Mouse (Mus musculus) stomach, embryonic 15.5 days (tissue): Measurements from ENCODE around the gene Zfp827. TPM values are rescaled to one million over a fixed set of nuclear protein-coding genes. Genes with fewer than 3 reads are reported as not detected.

Source experiments
- ATAC-seq: fragments of 200-750 bp; cut with Nextera tagmentation; 2 replicates; pipeline ENCODE4 v1.8.0; 2017; ENCODE audit warnings: low read depth, moderate number of reproducible peaks, moderate TSS enrichment; ENCODE audit not compliant: insufficient read depth, low FRiP score
- H3K27ac ChIP-seq: fragments of 300-500 bp; sonication (generic); 2 replicates; pipeline ENCODE4 v1.5.1; 2015; ENCODE audit warnings: mild to moderate bottlenecking, inconsistent platforms
- H3K27me3 ChIP-seq: fragments of 300-500 bp; sonication (generic); replicated peaks from 2 replicates; pipeline ENCODE4 v1.6.1; 2015; ENCODE audit warnings: inconsistent platforms
- H3K36me3 ChIP-seq: fragments of 300-500 bp; sonication (generic); 2 replicates; pipeline ENCODE4 v1.6.1; 2015; ENCODE audit warnings: inconsistent platforms
- H3K4me1 ChIP-seq: fragments of 300-500 bp; sonication (generic); 2 replicates; pipeline ENCODE4 v1.6.1; 2015; ENCODE audit warnings: inconsistent platforms
- H3K4me2 ChIP-seq: fragments of 300-500 bp; sonication (generic); 2 replicates; pipeline ENCODE4 v1.6.1; 2015; ENCODE audit warnings: mild to moderate bottlenecking, inconsistent platforms
- H3K4me3 ChIP-seq: fragments of 300-500 bp; sonication (generic); replicated peaks from 2 replicates; pipeline ENCODE4 v1.5.1; 2015; ENCODE audit warnings: inconsistent platforms
- H3K9ac ChIP-seq: fragments of 300-500 bp; sonication (generic); 2 replicates; pipeline ENCODE4 v1.6.1; 2015; ENCODE audit warnings: inconsistent platforms
- H3K9me3 ChIP-seq: fragments of 300-500 bp; sonication (generic); 2 replicates; pipeline ENCODE4 v1.6.1; 2016; ENCODE audit warnings: inconsistent platforms
- WGBS: fragments of 180-500 bp; shearing (Covaris S2); methylation state at CpG from one replicate; pipeline ENCODE4 v1.1.7; 2015; 5-methylcytosine and 5-hydroxymethylcytosine counted together
- polyA plus RNA-seq: library from polyadenylated mRNA; unstranded; fragments of >200 nt; fragmentation: Nextera tagmentation; extraction: Ambion mirVana; gene quantifications from 2 replicates; pipeline ENCODE4 v1.2.1, GENCODE M21; 2015

Zfp827 gene
- polyA plus RNA-seq, 1 experiment from 2014 or later, result 7.7 TPM

DNA sequence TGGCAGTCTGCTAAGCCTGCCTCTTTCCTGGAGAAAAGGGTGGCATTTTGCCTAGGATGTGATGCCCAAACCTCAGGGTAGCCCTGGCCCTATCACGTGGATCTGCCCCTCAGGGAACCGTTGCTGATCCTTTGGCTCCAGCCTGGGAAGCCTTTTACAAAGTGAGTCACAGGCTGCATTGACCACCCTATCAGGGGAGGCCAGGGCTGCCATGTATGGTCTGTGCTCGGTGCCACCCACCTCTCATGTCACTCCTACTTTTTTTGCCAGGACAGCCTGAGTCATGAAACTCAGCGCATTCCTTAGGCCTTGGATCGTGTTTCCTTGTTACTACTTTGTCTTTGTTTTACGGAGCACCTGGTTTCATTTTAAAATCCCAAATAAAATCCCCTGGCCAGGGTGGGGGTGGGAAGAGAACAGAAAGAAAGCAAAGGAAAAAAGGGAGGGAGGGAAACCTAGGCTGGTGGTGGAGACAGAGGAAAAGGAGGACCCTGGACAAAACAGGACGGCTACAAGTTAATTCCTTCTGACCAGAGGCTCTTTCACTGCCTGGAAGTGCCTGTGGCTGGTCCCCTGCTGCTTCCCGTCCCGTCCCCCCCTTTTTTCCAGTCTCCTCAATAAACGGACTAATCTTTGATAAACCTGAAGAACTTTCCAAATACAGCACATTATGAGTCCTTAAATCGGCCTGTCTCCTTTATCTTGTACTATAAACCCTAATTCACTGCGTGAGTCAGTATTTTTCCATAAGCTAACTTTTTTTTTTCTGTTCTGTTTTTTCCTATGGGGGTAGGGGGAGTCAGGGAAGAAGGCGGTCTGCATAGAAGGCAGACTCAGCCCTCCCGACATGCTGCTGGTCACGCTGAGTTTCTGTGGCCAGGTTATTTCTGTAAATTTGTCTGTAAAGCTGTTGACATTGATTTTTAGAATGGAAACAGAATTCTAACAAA is 180.7 kb downstream of the Zfp827 start:
- peak overlapping the region; percentile 34; the same call in 1 of the 2 replicates for H3K4me3 ChIP-seq
- H3K4me2 ChIP-seq, result peak overlapping the region; percentile 67
- peak overlapping the region; percentile 92 for H3K27ac ChIP-seq
- H3K9ac ChIP-seq, result no peak overlapping the region
- ATAC-seq, result peak; percentile 67; the same call in 1 of the 2 replicates
- WGBS, result 16% methylated on average over 15 of the region's 15 CpGs
- peaks cover 11% of the 10 kb centered on the region for H3K4me1 ChIP-seq
- no peaks in the 10 kb centered on the region for H3K36me3 ChIP-seq
- no peaks in the 10 kb centered on the region for H3K9me3 ChIP-seq
- H3K27me3 ChIP-seq, result no peaks in the 10 kb centered on the region

- Histone ChIP-seq H3K9me3 (no peaks in the 10 kb centered on the region), H3K9ac (peak overlapping the region; percentile 30; the same call in 1 of the 2 replicates), H3K36me3 (no peaks in the 10 kb centered on the region), H3K4me3 (peak overlapping the region; percentile 34), H3K27ac (peak overlapping the region; percentile 92), H3K4me1 (peaks cover 11% of the 10 kb centered on the region), H3K4me2 (peak overlapping the region; percentile 67), H3K27me3 (no peaks in the 10 kb centered on the region)
- ATAC-seq, result peak; percentile 71
- WGBS, result 6% methylated on average over 27 of the region's 27 CpGs
These were observed 181.6 kb downstream of the Zfp827 start for GRCm38 (mm10) chr8:79209641-79210358.

DNA sequence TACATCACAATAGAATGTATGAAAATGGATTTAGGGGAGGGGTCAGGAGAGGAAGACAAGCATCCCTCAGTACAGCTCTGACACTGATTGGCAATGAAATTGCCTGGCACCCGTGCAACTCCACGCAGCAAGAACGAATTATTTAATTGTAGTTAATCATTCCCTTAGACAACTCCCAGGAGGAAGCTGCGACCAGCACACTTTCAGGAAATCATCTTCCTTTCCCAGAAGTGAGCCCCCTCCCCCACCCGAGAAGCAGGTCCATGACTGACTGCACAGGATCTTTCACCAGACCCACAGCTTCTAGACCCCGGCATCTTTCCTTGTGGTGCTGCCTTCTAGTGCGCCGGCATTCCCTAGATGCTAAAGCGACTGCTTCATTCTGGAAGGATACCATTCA is 183.4 kb downstream of the Zfp827 start:
- Histone ChIP-seq H3K27ac (no peak overlapping the region), H3K4me1 (peaks cover 11% of the 10 kb centered on the region), H3K36me3 (no peaks in the 10 kb centered on the region), H3K4me3 (no peak overlapping the region), H3K27me3 (no peaks in the 10 kb centered on the region), H3K4me2 (no peak overlapping the region), H3K9ac (no peak overlapping the region), H3K9me3 (no peaks in the 10 kb centered on the region)
- 68% methylated on average over 9 of the region's 9 CpGs for WGBS
- no peak for ATAC-seq

DNA sequence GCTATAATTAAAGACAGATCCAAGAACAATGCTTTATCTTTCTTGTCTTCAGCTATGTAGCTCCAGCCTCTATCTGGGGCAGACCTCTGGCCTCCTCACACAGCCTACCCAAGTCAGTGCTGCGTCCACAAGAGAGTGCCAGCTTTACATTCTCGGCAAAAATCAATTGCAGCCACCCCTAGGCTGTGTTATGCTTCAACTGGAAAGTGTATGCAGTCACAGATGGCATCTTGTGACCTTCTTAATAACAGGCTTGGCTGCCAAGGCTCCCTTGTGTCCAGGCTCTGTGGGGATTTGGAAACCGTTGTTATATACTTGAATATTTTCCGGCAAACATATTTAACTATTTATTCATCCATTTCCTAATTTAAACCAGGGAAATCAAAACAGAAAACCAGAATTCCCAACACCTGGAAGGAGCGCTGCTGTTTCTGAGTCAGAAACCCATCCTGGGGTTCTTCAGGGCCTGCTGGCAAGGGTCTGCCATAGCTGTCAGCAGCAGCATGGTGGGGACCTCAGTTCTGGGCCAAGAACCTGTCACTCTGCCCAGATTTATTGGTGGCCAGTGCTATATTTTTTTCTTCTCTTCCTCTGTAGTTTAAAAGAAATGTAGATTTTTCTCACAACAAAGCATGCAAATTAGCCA is 194.0 kb downstream of the Zfp827 start:
- Histone ChIP-seq H3K4me1 (no peaks in the 10 kb centered on the region), H3K27ac (no peak overlapping the region), H3K36me3 (no peaks in the 10 kb centered on the region), H3K9me3 (no peaks in the 10 kb centered on the region), H3K4me3 (no peak overlapping the region), H3K9ac (no peak overlapping the region), H3K27me3 (no peaks in the 10 kb centered on the region), H3K4me2 (no peak overlapping the region)
- WGBS, result 58% methylated on average over 5 of the region's 5 CpGs
- no peak for ATAC-seq

- Histone ChIP-seq H3K27me3 (no peaks in the 10 kb centered on the region), H3K4me1 (no peaks in the 10 kb centered on the region), H3K9ac (no peak overlapping the region), H3K27ac (no peak overlapping the region), H3K36me3 (no peaks in the 10 kb centered on the region), H3K9me3 (no peaks in the 10 kb centered on the region), H3K4me3 (no peak overlapping the region), H3K4me2 (no peak overlapping the region)
- ATAC-seq, result no peak
- WGBS, result 63% methylated on average over 5 of the region's 5 CpGs
These were observed 194.5 kb downstream of the Zfp827 start for GRCm38 (mm10) chr8:79222752-79223141.

GRCm38 (mm10) chr8:79224363-79224762 is 196.1 kb downstream of the Zfp827 start:
- no peak overlapping the region for H3K4me3 ChIP-seq
- WGBS, result 88% methylated on average over 9 of the region's 9 CpGs
- H3K4me1 ChIP-seq, result no peaks in the 10 kb centered on the region
- no peaks in the 10 kb centered on the region for H3K36me3 ChIP-seq
- H3K27me3 ChIP-seq, result no peaks in the 10 kb centered on the region
- ATAC-seq, result no peak
- no peaks in the 10 kb centered on the region for H3K9me3 ChIP-seq
- no peak overlapping the region for H3K27ac ChIP-seq
- H3K9ac ChIP-seq, result no peak overlapping the region
- no peak overlapping the region for H3K4me2 ChIP-seq

GRCm38 (mm10) chr8:79225586-79225985 is 197.3 kb downstream of the Zfp827 start:
- Histone ChIP-seq H3K4me3 (no peak overlapping the region), H3K36me3 (no peaks in the 10 kb centered on the region), H3K4me2 (no peak overlapping the region), H3K4me1 (no peaks in the 10 kb centered on the region), H3K27me3 (no peaks in the 10 kb centered on the region), H3K27ac (no peak overlapping the region), H3K9me3 (no peaks in the 10 kb centered on the region), H3K9ac (no peak overlapping the region)
- 66% methylated on average over 7 of the region's 7 CpGs for WGBS
- ATAC-seq, result no peak

- no peak overlapping the region for H3K27ac ChIP-seq
- H3K36me3 ChIP-seq, result no peaks in the 10 kb centered on the region
- H3K9ac ChIP-seq, result no peak overlapping the region
- H3K27me3 ChIP-seq, result no peaks in the 10 kb centered on the region
- H3K4me1 ChIP-seq, result no peaks in the 10 kb centered on the region
- H3K4me3 ChIP-seq, result no peak overlapping the region
- no peak for ATAC-seq
- no peaks in the 10 kb centered on the region for H3K9me3 ChIP-seq
- no peak overlapping the region for H3K4me2 ChIP-seq
- WGBS, result 80% methylated on average over 3 of the region's 3 CpGs
These were observed 197.8 kb downstream of the Zfp827 start for GRCm38 (mm10) chr8:79226046-79226445.

DNA sequence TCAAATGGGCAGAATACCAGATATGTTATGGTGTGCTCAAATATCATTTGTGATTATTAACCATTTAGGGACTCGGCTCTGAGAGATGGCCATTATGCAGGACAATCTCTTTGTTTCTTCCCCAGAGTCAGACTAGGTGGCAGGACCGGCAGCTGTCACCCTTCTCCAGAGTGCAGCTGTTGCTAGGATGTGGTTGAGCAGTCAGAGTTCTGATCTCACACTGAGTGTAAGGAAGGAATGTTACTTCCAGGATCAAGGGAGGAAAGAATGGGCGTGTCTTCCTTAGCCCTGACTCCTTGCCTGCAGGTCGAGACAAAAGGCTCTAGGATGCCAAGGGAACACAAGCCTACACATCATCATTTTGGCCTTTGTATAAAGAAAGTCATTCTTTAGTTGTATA is 199.0 kb downstream of the Zfp827 start:
- Histone ChIP-seq H3K27ac (no peak overlapping the region), H3K9ac (no peak overlapping the region), H3K9me3 (no peaks in the 10 kb centered on the region), H3K36me3 (no peaks in the 10 kb centered on the region), H3K27me3 (no peaks in the 10 kb centered on the region), H3K4me1 (no peaks in the 10 kb centered on the region), H3K4me2 (no peak overlapping the region), H3K4me3 (no peak overlapping the region)
- no peak for ATAC-seq
- WGBS, result 74% methylated on average over 4 of the region's 4 CpGs

DNA sequence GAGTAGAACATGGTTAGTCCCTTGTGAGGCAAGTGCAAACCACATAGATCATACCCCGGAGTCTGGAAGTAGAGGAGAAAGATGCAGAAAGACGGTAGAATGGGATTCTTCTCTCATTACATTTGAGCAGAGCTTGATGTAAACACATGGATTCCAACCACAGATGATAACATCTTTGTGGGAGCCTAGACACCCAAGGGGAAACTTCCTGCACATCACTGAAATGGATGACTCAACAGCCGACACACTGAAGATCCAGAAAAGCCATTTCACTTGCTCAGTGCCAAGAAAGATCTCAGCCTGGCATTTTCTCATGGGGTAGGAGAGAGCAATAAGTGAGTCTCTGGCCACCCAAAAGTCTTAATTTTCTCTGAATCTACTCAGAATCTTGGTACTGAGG is 199.7 kb downstream of the Zfp827 start:
- Histone ChIP-seq H3K4me3 (no peak overlapping the region), H3K4me1 (no peaks in the 10 kb centered on the region), H3K9ac (no peak overlapping the region), H3K36me3 (no peaks in the 10 kb centered on the region), H3K27ac (no peak overlapping the region), H3K27me3 (no peaks in the 10 kb centered on the region), H3K4me2 (no peak overlapping the region), H3K9me3 (no peaks in the 10 kb centered on the region)
- ATAC-seq, result no peak
- 73% methylated on average over 3 of the region's 3 CpGs for WGBS

DNA sequence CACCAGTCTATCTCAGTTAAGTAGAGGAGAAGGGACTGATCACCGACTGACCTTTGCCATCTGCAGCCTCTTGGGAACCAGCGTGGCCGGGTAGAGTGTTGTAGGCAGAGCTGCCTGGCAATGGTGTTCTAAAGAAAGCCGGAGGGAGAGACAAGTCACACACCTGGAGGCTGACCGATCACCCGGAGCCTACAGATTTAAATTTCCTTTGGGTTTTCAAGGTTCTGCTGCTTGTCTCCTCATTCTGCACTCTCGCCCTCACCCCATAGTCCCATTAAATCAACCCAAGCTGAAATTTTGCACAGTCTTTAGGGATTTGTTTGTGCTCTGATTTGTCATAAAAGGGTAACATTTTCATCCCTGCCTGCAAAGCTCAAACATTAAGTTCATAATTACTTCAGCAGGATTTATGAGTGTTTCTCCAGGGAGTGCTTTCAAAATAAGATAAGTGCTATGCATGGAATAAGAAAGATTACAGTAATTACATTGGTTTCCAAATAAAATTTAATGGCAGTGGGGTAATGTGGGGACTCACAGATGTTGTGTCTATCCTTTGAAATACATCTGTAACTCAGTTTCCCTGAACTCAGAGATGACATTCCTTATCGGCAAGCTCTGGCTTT is 201.1 kb downstream of the Zfp827 start:
- ATAC-seq, result no peak

More for the DNA sequence above, 201.1 kb downstream of the Zfp827 start:
- Histone ChIP-seq H3K4me2 (no peak overlapping the region), H3K9me3 (no peaks in the 10 kb centered on the region), H3K27ac (no peak overlapping the region), H3K9ac (no peak overlapping the region), H3K27me3 (no peaks in the 10 kb centered on the region), H3K4me1 (no peaks in the 10 kb centered on the region), H3K36me3 (no peaks in the 10 kb centered on the region), H3K4me3 (no peak overlapping the region)
- 80% methylated on average over 8 of the region's 8 CpGs for WGBS
